Mouse (Mus musculus) lung, embryonic 16.5 days (tissue): ENCODE measurements around the gene Igsf21. TPM values are rescaled to one million over a fixed set of nuclear protein-coding genes. Genes with fewer than 3 reads are reported as not detected.

Source experiments
- ATAC-seq: fragments of 200-750 bp; cut with Nextera tagmentation; 2 replicates; pipeline ENCODE4 v1.8.0; 2017; ENCODE audit warnings: low read depth, mild to moderate bottlenecking, moderate library complexity
- H3K27ac ChIP-seq: fragments of 300-500 bp; sonication (generic); 2 replicates; pipeline ENCODE4 v1.5.1; 2014; ENCODE audit warnings: mild to moderate bottlenecking, control low read depth, low read length
- H3K27me3 ChIP-seq: fragments of 300-500 bp; sonication (generic); 2 replicates; pipeline ENCODE4 v1.6.1; 2014; ENCODE audit warnings: low read depth, low read length, mixed read lengths; ENCODE audit not compliant: control insufficient read depth, insufficient read depth
- H3K36me3 ChIP-seq: fragments of 300-500 bp; sonication (generic); 2 replicates; pipeline ENCODE4 v1.6.1; 2014; ENCODE audit warnings: low read length; ENCODE audit not compliant: control insufficient read depth, insufficient read depth
- H3K4me1 ChIP-seq: fragments of 300-500 bp; sonication (generic); replicated peaks from 2 replicates; pipeline ENCODE4 v1.6.1; 2014; ENCODE audit warnings: low read length, mixed read lengths; ENCODE audit not compliant: control insufficient read depth, insufficient read depth
- H3K4me2 ChIP-seq: fragments of 300-500 bp; sonication (generic); 2 replicates; pipeline ENCODE4 v1.6.1; 2014; ENCODE audit warnings: low read depth, low read length, control low read depth
- H3K4me3 ChIP-seq: fragments of 300-500 bp; sonication (generic); 2 replicates; pipeline ENCODE4 v1.5.1; 2014; ENCODE audit warnings: mild to moderate bottlenecking, low read length, control low read depth
- H3K9ac ChIP-seq: fragments of 300-500 bp; sonication (generic); 2 replicates; pipeline ENCODE4 v1.6.1; 2014; ENCODE audit warnings: low read length, control low read depth
- H3K9me3 ChIP-seq: fragments of 300-500 bp; sonication (generic); 2 replicates; pipeline ENCODE4 v1.6.1; 2016; ENCODE audit warnings: low read length; ENCODE audit not compliant: control insufficient read depth
- WGBS: fragments of 180-500 bp; shearing (Covaris S2); extraction: QIAGEN DNeasy Blood & Tissue Kit; methylation state at CpG from one replicate; pipeline ENCODE4 v1.1.7; 2014; 5-methylcytosine and 5-hydroxymethylcytosine counted together
- polyA plus RNA-seq: library from polyadenylated mRNA; unstranded; fragments of >200 nt; fragmentation: Nextera tagmentation; extraction: Ambion mirVana; gene quantifications from 2 replicates; pipeline ENCODE4 v1.2.1, GENCODE M21; 2015

Igsf21 gene
- polyA plus RNA-seq, 1 experiment from 2014 or later = 0.13 TPM

DNA sequence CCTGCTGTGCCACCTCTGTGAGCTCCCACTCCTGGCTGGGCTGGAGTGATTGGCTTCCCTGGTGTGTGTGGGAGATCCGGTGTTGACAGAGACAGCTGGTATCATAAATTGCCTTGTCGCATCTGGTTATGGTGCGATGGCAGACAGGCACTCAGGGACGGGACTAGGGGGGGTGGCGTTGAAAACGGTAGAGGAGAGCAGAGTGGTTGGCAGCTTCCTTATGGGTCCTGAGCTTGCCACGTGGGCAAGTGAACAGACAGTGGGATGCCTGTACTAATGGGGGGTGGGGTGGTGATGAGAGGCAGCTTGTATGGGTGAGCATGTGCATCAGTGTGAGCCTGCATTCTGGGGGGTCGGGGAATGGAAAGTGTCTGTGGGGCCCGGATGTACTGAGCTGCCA is 130.8 kb downstream of the Igsf21 start:
- WGBS = 69% methylated on average over 9 of the region's 9 CpGs
- H3K9me3 ChIP-seq = no peaks in the 10 kb centered on the region
- H3K9ac ChIP-seq = no peak overlapping the region
- H3K4me1 ChIP-seq = no peaks in the 10 kb centered on the region
- H3K4me2 ChIP-seq = no peak overlapping the region
- no peak for ATAC-seq
- H3K36me3 ChIP-seq = no peaks in the 10 kb centered on the region
- no peaks in the 10 kb centered on the region for H3K27me3 ChIP-seq
- H3K27ac ChIP-seq = no peak overlapping the region
- H3K4me3 ChIP-seq = no peak overlapping the region

DNA sequence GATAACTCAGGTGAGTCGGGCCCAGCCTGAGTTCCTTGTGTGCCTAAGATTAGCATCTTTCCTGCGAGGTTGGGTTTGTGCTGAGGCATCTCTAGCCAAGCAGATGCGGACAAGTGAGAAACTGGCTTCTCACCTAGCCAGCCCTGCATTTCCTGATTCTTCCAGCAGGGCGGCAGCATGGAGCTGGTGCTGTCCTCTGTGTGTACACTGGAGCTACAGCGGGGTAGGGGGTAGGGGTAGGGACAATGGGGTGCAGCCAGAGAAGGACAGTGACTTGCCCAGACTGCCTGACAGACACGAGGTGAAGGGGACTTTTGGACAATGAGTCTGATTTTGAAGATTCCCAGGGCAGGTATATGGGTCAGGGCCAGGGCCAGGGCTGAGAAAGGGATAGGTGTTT is 131.5 kb downstream of the Igsf21 start:
- Histone ChIP-seq H3K36me3 (no peaks in the 10 kb centered on the region), H3K9ac (no peak overlapping the region), H3K4me3 (no peak overlapping the region), H3K4me2 (no peak overlapping the region), H3K27me3 (peaks cover 6% of the 10 kb centered on the region), H3K9me3 (no peaks in the 10 kb centered on the region), H3K27ac (no peak overlapping the region), H3K4me1 (no peaks in the 10 kb centered on the region)
- no peak for ATAC-seq
- WGBS = 89% methylated on average over 6 of the region's 6 CpGs

- no peak overlapping the region for H3K4me2 ChIP-seq
- H3K27me3 ChIP-seq = peaks cover 17% of the 10 kb centered on the region
- no peaks in the 10 kb centered on the region for H3K9me3 ChIP-seq
- no peaks in the 10 kb centered on the region for H3K4me1 ChIP-seq
- ATAC-seq = no peak
- H3K36me3 ChIP-seq = no peaks in the 10 kb centered on the region
- no peak overlapping the region for H3K9ac ChIP-seq
- no peak overlapping the region for H3K4me3 ChIP-seq
- 68% methylated on average over 18 of the region's 18 CpGs for WGBS
- no peak overlapping the region for H3K27ac ChIP-seq
These were observed 132.7 kb downstream of the Igsf21 start for GRCm38 (mm10) chr4:140113690-140114475.

DNA sequence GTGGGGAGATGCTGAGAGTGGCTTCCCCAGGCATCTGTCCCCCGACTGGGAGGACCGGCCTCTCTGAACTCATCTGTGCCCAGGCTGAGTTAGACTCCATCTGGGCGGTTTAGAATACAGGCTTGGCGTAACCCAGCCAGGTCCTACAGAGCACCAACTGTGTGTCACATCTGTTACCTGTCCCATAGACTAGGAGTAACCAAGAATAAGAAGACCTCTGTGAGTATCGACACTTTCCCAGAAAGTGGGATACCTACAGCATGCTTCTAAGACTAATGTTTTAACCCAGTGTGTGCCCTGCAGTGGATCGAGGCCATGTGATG is 137.0 kb downstream of the Igsf21 start:
- H3K27me3 ChIP-seq = peaks cover 29% of the 10 kb centered on the region
- no peaks in the 10 kb centered on the region for H3K36me3 ChIP-seq
- no peaks in the 10 kb centered on the region for H3K9me3 ChIP-seq
- no peak overlapping the region for H3K27ac ChIP-seq
- ATAC-seq = no peak
- H3K4me2 ChIP-seq = no peak overlapping the region
- WGBS = 48% methylated on average over 6 of the region's 6 CpGs
- H3K9ac ChIP-seq = no peak overlapping the region
- no peak overlapping the region for H3K4me3 ChIP-seq
- no peaks in the 10 kb centered on the region for H3K4me1 ChIP-seq

DNA sequence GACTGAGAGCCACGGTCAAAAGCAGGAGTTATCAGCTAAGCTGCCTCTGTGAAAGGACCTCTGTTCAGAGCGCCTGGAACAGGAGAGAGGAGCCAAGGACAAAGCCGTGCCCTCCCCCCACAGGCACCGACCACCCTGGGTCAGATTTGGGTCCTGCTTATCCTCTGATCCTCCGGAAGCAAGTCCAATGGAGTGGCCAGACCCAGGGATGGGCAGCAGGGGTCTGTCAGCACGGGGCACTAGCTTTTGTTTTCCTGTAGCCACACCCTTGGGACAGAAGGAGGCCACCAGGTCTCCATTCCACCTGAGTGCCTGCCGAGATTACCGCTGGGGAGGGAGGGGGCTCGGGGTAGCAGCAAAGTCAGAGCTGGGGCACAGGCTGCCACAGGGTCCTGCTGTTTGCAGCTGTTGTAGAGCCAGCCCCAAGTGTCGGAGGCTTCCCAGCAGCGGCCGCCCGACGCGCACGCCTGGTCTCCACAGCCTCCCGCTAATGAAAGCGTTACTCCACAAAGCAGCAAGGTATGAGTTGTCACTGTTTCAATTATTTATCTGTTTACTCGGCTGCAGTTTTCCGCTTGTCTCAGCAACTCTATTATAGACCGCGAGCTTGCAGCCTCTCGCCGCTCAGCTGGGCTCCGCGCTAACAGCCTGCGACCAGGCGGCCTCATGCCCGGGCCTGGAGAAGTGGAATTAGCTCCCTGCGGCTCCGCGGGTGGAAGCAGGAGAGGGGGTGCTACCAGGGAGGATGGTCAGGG is 137.5 kb downstream of the Igsf21 start:
- no peak for ATAC-seq
- H3K9ac ChIP-seq = no peak overlapping the region
- no peaks in the 10 kb centered on the region for H3K36me3 ChIP-seq
- H3K27me3 ChIP-seq = peaks cover 31% of the 10 kb centered on the region
- 2% methylated on average over 32 of the region's 32 CpGs for WGBS
- no peak overlapping the region for H3K4me2 ChIP-seq
- no peaks in the 10 kb centered on the region for H3K4me1 ChIP-seq
- H3K9me3 ChIP-seq = no peaks in the 10 kb centered on the region
- no peak overlapping the region for H3K27ac ChIP-seq
- H3K4me3 ChIP-seq = no peak overlapping the region

- 67% methylated on average over 11 of the region's 12 CpGs for WGBS
- no peaks in the 10 kb centered on the region for H3K9me3 ChIP-seq
- H3K4me2 ChIP-seq = no peak overlapping the region
- ATAC-seq = no peak
- H3K36me3 ChIP-seq = no peaks in the 10 kb centered on the region
- no peak overlapping the region for H3K4me3 ChIP-seq
- peaks cover 38% of the 10 kb centered on the region for H3K27me3 ChIP-seq
- H3K27ac ChIP-seq = no peak overlapping the region
- no peak overlapping the region for H3K9ac ChIP-seq
- peaks cover 4% of the 10 kb centered on the region; the same call in 1 of the 2 replicates for H3K4me1 ChIP-seq
These were observed 139.4 kb downstream of the Igsf21 start for GRCm38 (mm10) chr4:140107161-140107560.

- no peaks in the 10 kb centered on the region for H3K9me3 ChIP-seq
- ATAC-seq = no peak
- H3K4me1 ChIP-seq = peaks cover 4% of the 10 kb centered on the region; the same call in 1 of the 2 replicates
- 9% methylated on average over 6 of the region's 6 CpGs for WGBS
- no peak overlapping the region for H3K4me3 ChIP-seq
- H3K36me3 ChIP-seq = no peaks in the 10 kb centered on the region
- no peak overlapping the region for H3K27ac ChIP-seq
- no peak overlapping the region for H3K9ac ChIP-seq
- peaks cover 29% of the 10 kb centered on the region for H3K27me3 ChIP-seq
- no peak overlapping the region for H3K4me2 ChIP-seq
These were observed 141.8 kb downstream of the Igsf21 start for GRCm38 (mm10) chr4:140104795-140105194.

- no peak for ATAC-seq
- WGBS = 2% methylated on average over 28 of the region's 28 CpGs
These were observed 143.1 kb downstream of the Igsf21 start for GRCm38 (mm10) chr4:140103341-140104027.

GRCm38 (mm10) chr4:140102581-140103200 is 143.9 kb downstream of the Igsf21 start:
- Histone ChIP-seq H3K9me3 (no peaks in the 10 kb centered on the region), H3K9ac (no peak overlapping the region), H3K36me3 (no peaks in the 10 kb centered on the region), H3K4me2 (no peak overlapping the region), H3K27me3 (peaks cover 10% of the 10 kb centered on the region), H3K4me3 (no peak overlapping the region), H3K27ac (no peak overlapping the region), H3K4me1 (peaks cover 4% of the 10 kb centered on the region; the same call in 1 of the 2 replicates)
- WGBS = 19% methylated on average over 11 of the region's 11 CpGs
- ATAC-seq = no peak

More at GRCm38 (mm10) chr4:140103341-140104027, 143.1 kb downstream of the Igsf21 start:
- Histone ChIP-seq H3K27me3 (peaks cover 16% of the 10 kb centered on the region), H3K4me2 (peak overlapping the region; percentile 42), H3K36me3 (no peaks in the 10 kb centered on the region), H3K9me3 (no peaks in the 10 kb centered on the region), H3K9ac (no peak overlapping the region), H3K4me1 (peaks cover 4% of the 10 kb centered on the region; the same call in 1 of the 2 replicates), H3K27ac (no peak overlapping the region), H3K4me3 (no peak overlapping the region)
